Mouse (Mus musculus): ENCODE measurements around the gene Styxl1. TPM values are rescaled to one million over a fixed set of nuclear protein-coding genes. Genes with fewer than 3 reads are reported as not detected.

The Styxl1 gene
- polyA plus RNA-seq, 1 experiment from 2014 or later, result 0.18 TPM

GRCm38 (mm10) chr5:135800927-135801326, 22.7 kb upstream of the Styxl1 start:
- Histone ChIP-seq H3K4me2 (replicated peaks) (no peak overlapping the region), H3K9me3 (no peaks in the 10 kb centered on the region), H3K9ac (replicated peaks) (peak overlapping the region; percentile 37; the same call in 1 of the 2 replicates), H3K4me1 (peaks cover 14% of the 10 kb centered on the region), H3K27me3 (peaks cover 7% of the 10 kb centered on the region), H3K27ac (replicated peaks) (peak overlapping the region; percentile 73), H3K36me3 (no peaks in the 10 kb centered on the region), H3K4me3 (no peak overlapping the region)
- WGBS, result under 1% methylated on average over 6 of the region's 6 CpGs
- peak; percentile 83 for ATAC-seq (ENCODE audit: low FRiP score, low read depth)

GRCm38 (mm10) chr5:135799746-135800145, 21.6 kb upstream of the Styxl1 start:
- peaks cover 4% of the 10 kb centered on the region; the same call in 1 of the 2 replicates for H3K27me3 ChIP-seq
- H3K9me3 ChIP-seq, result no peaks in the 10 kb centered on the region
- WGBS, result 46% methylated on average over 4 of the region's 4 CpGs
- no peak overlapping the region for H3K4me3 ChIP-seq
- H3K27ac ChIP-seq (replicated peaks), result no peak overlapping the region
- no peak overlapping the region for H3K4me2 ChIP-seq (replicated peaks)
- ATAC-seq (ENCODE audit: low FRiP score, low read depth), result no peak
- H3K4me1 ChIP-seq, result peaks cover 18% of the 10 kb centered on the region
- H3K36me3 ChIP-seq, result no peaks in the 10 kb centered on the region
- H3K9ac ChIP-seq (replicated peaks), result no peak overlapping the region

GRCm38 (mm10) chr5:135794859-135795181, 16.6 kb upstream of the Styxl1 start:
- Histone ChIP-seq H3K9ac (replicated peaks) (0 out of 2 replicates have a peak overlapping the region, but pooled peaks have one; percentile 31), H3K9me3 (no peaks in the 10 kb centered on the region), H3K27ac (replicated peaks) (peak overlapping the region; percentile 88), H3K4me1 (peaks cover 13% of the 10 kb centered on the region), H3K27me3 (no peaks in the 10 kb centered on the region), H3K4me3 (0 out of 2 replicates have a peak overlapping the region, but pooled peaks have one; percentile 1), H3K36me3 (peaks cover 24% of the 10 kb centered on the region), H3K4me2 (replicated peaks) (peak overlapping the region; percentile 43)
- ATAC-seq (ENCODE audit: low FRiP score, low read depth), result no peak; the same call in 1 of the 2 replicates
- 7% methylated on average over 5 of the region's 5 CpGs for WGBS

- H3K4me2 ChIP-seq (replicated peaks), result peak overlapping the region; percentile 43
- peak overlapping the region; percentile 45; the same call in 1 of the 2 replicates for H3K9ac ChIP-seq (replicated peaks)
- peak; percentile 86 for ATAC-seq (ENCODE audit: low FRiP score, low read depth)
- H3K27me3 ChIP-seq, result no peaks in the 10 kb centered on the region
- WGBS, result 8% methylated on average over 20 of the region's 20 CpGs
- H3K4me3 ChIP-seq, result peak overlapping the region; percentile 19; the same call in 1 of the 2 replicates
- H3K27ac ChIP-seq (replicated peaks), result peak overlapping the region; percentile 88
- H3K9me3 ChIP-seq, result no peaks in the 10 kb centered on the region
- peaks cover 30% of the 10 kb centered on the region for H3K36me3 ChIP-seq
- peaks cover 13% of the 10 kb centered on the region for H3K4me1 ChIP-seq
Measured at GRCm38 (mm10) chr5:135793996-135794858, 16.0 kb upstream of the Styxl1 start.

GRCm38 (mm10) chr5:135782901-135783300, 4.7 kb upstream of the Styxl1 start:
- H3K9me3 ChIP-seq, result no peaks in the 10 kb centered on the region
- H3K27ac ChIP-seq (replicated peaks), result no peak overlapping the region
- no peak overlapping the region for H3K9ac ChIP-seq (replicated peaks)
- no peak for ATAC-seq (ENCODE audit: low FRiP score, low read depth)
- H3K4me1 ChIP-seq, result peaks cover 18% of the 10 kb centered on the region
- no peak overlapping the region for H3K4me3 ChIP-seq
- H3K4me2 ChIP-seq (replicated peaks), result no peak overlapping the region
- 96% methylated on average over 4 of the region's 4 CpGs for WGBS
- H3K27me3 ChIP-seq, result no peaks in the 10 kb centered on the region
- peaks cover 66% of the 10 kb centered on the region for H3K36me3 ChIP-seq

GRCm38 (mm10) chr5:135780331-135780730, 2.1 kb upstream of the Styxl1 start:
- 0 out of 2 replicates have a peak overlapping the region, but pooled peaks have one; percentile 1 for H3K9ac ChIP-seq (replicated peaks)
- ATAC-seq (ENCODE audit: low FRiP score, low read depth), result no peak
- peaks cover 24% of the 10 kb centered on the region for H3K4me1 ChIP-seq
- H3K4me2 ChIP-seq (replicated peaks), result peak overlapping the region; percentile 92; the same call in 1 of the 2 replicates
- H3K27me3 ChIP-seq, result peaks cover 6% of the 10 kb centered on the region; the same call in 1 of the 2 replicates
- WGBS, result 87% methylated on average over 8 of the region's 8 CpGs
- H3K9me3 ChIP-seq, result no peaks in the 10 kb centered on the region
- no peak overlapping the region for H3K4me3 ChIP-seq
- H3K36me3 ChIP-seq, result peaks cover 40% of the 10 kb centered on the region
- H3K27ac ChIP-seq (replicated peaks), result no peak overlapping the region

GRCm38 (mm10) chr5:135778471-135779445, 573 bp upstream of the Styxl1 start, which contains the start of gene Mdh2:
TSS of gene Mdh2 (plus strand) at chr5:135778480.
- H3K27ac ChIP-seq (replicated peaks), result peak within 1 kb of the TSS; percentile 93
- peak within 1 kb of the TSS; percentile 93 for H3K9ac ChIP-seq (replicated peaks)
- H3K4me2 ChIP-seq (replicated peaks), result peak within 1 kb of the TSS; percentile 92
- 1% methylated on average over 70 of the region's 70 CpGs for WGBS
- peak within 1 kb of the TSS; percentile 88 for H3K4me3 ChIP-seq
- H3K9me3 ChIP-seq, result no peaks in the 10 kb centered on the region
- H3K36me3 ChIP-seq, result peaks cover 25% of the 10 kb centered on the region
- peaks cover 24% of the 10 kb centered on the region for H3K4me1 ChIP-seq
- peak; percentile 99 for ATAC-seq (ENCODE audit: low FRiP score, low read depth)
- peaks cover 6% of the 10 kb centered on the region; the same call in 1 of the 2 replicates for H3K27me3 ChIP-seq

GRCm38 (mm10) chr5:135776546-135776945, 1.6 kb downstream of the Styxl1 start:
- no peak for ATAC-seq (ENCODE audit: low FRiP score, low read depth)
- H3K9me3 ChIP-seq, result no peaks in the 10 kb centered on the region
- peaks cover 6% of the 10 kb centered on the region; the same call in 1 of the 2 replicates for H3K27me3 ChIP-seq
- no peak overlapping the region; the same call in 1 of the 2 replicates for H3K9ac ChIP-seq (replicated peaks)
- H3K36me3 ChIP-seq, result peaks cover 5% of the 10 kb centered on the region
- WGBS, result 75% methylated on average over 4 of the region's 4 CpGs
- no peak overlapping the region for H3K27ac ChIP-seq (replicated peaks)
- no peak overlapping the region for H3K4me2 ChIP-seq (replicated peaks)
- no peak overlapping the region for H3K4me3 ChIP-seq
- peaks cover 24% of the 10 kb centered on the region for H3K4me1 ChIP-seq

GRCm38 (mm10) chr5:135772519-135772918, 5.7 kb downstream of the Styxl1 start:
- Histone ChIP-seq H3K9ac (replicated peaks) (no peak overlapping the region), H3K4me3 (no peak overlapping the region), H3K4me1 (peaks cover 3% of the 10 kb centered on the region), H3K27ac (replicated peaks) (no peak overlapping the region), H3K36me3 (no peaks in the 10 kb centered on the region), H3K9me3 (no peaks in the 10 kb centered on the region), H3K27me3 (peaks cover 6% of the 10 kb centered on the region; the same call in 1 of the 2 replicates), H3K4me2 (replicated peaks) (no peak overlapping the region)
- 65% methylated on average over 3 of the region's 3 CpGs for WGBS
- ATAC-seq (ENCODE audit: low FRiP score, low read depth), result no peak

- Histone ChIP-seq H3K27me3 (peaks cover 14% of the 10 kb centered on the region), H3K27ac (replicated peaks) (no peak overlapping the region), H3K4me2 (replicated peaks) (no peak overlapping the region), H3K4me3 (no peak overlapping the region), H3K9me3 (no peaks in the 10 kb centered on the region), H3K4me1 (no peaks in the 10 kb centered on the region), H3K9ac (replicated peaks) (no peak overlapping the region; the same call in 1 of the 2 replicates), H3K36me3 (no peaks in the 10 kb centered on the region)
- ATAC-seq (ENCODE audit: low FRiP score, low read depth), result no peak
- WGBS, result 67% methylated on average over 3 of the region's 3 CpGs
Measured at GRCm38 (mm10) chr5:135764971-135765370, 13.2 kb downstream of the Styxl1 start.

GRCm38 (mm10) chr5:135763526-135763925, 14.7 kb downstream of the Styxl1 start:
- Histone ChIP-seq H3K9ac (replicated peaks) (no peak overlapping the region), H3K36me3 (no peaks in the 10 kb centered on the region), H3K27ac (replicated peaks) (no peak overlapping the region), H3K9me3 (no peaks in the 10 kb centered on the region), H3K4me1 (no peaks in the 10 kb centered on the region), H3K27me3 (peaks cover 14% of the 10 kb centered on the region), H3K4me3 (no peak overlapping the region), H3K4me2 (replicated peaks) (no peak overlapping the region)
- 2% methylated on average over 7 of the region's 7 CpGs for WGBS
- ATAC-seq (ENCODE audit: low FRiP score, low read depth), result no peak
